Mouse (Mus musculus) monocyte, adult 2 months (primary cell): ENCODE results near the gene Akap9.
"Not testable (repeated sequence)": the region's sequence is repeated elsewhere in the genome, so short reads cannot be mapped to it uniquely, and the experiment has no call there.

Experiments
- DNase-seq, 2 experiments: peaks; one replicate each; pipeline ENCODE4 v3.0.0; 2022; ENCODE audit warnings: low spot score in 2 of 2, low read depth in 1 of 2

The Akap9 gene

DNA sequence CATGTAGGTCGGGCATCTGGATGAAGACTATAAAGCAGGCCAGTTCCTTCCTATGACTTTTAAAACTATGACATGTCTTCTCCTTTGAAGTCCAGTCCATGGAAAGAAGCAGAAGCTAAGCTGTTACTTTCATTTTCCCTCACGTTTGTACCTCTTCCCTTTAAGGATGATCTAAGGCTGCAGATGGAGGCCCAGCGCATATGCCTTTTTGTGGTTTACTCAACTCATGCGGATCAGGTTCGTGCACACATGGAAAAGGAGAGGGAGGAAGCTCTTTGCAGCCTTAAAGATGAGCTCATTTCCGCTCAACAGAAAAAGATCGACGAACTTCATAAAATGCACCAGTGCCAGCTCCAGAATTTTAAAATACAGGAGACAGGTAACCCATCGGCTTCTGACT lies 40.6 kb downstream of the Akap9 start:
- no peak for DNase-seq

DNA sequence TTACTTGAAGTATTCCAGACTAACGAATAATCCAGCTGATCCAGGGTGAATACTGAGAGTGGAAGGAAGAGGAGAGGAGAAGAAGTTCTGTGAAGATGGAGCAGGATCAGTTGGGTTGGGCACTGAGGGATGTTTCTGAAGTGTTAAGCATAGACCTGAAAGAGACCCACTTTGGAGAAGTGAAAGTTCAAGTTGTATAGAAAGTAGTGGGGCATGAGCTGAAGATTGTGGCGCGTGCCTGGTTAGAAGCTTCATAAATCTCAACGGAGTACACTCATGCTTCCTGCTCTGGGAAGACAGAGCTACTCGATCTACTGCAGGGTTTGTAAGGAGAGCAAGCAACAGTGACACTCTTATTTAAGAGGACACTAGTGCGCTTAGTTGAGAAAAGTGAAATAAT lies 41.3 kb downstream of the Akap9 start:
- no peak for DNase-seq

GRCm38 (mm10) chr5:3970936-3971335 lies 43.1 kb downstream of the Akap9 start:
- DNase-seq, result no peak

DNA sequence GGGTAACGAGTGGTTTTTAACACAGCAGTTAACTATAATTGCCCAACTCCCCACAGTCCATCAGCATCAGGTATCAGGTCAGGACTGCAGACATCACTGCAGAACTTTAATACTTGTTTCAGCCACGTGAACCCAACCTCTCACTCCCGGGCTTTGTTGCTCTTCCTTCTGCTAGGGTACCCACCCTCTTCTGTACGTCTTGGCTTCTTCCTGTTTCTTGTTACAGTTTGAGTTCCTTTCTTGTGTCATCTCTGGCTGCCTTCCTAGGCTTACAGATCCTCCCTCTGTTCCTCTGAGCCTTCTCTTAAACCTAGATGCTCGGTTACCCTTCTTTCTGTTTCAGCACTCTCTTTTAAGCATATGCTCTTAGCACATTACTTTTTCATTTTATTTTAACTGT lies 45.9 kb downstream of the Akap9 start:
- no peak for DNase-seq

DNA sequence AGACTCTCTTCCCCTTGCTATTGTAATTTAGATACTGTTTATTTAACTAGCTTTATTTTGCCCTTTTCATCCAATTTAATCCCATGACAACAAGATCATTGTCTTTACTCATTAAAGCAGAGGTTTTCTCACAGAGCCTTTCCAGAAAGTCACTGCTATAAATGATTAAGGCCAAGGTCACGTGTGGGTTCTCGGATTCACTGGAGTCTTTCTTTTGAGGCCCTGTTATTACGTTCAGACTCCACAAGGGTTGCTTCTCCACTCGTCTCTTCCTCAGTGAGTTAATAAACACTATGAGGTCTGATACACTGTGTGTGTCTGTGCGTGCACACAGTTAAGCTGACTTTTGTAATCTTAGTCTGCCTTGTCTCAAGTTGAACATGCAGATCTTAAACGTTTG lies 47.0 kb downstream of the Akap9 start:
- no peak for DNase-seq

DNA sequence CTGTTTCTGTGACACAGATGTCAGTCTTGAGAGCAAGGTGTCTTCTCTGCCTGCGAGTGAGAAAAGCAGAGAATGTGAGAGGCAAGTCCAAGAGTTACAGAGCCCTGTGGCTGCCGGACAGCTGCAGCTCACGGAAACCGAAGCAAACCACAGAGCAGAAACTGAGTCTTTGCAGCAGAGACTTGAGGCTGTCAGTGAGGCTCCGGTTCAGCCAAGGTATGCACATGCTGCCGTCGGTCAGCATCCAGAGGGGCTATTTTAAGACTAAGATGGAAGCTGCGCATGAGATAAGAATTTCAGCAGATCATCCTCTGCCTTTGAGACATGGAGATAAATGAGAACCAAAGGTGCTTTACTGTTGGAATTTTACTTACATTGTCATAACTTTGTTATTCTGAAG lies 48.3 kb downstream of the Akap9 start:
- DNase-seq, result no peak

- DNase-seq, result no peak
These were observed 50.0 kb downstream of the Akap9 start for GRCm38 (mm10) chr5:3977904-3978303.

GRCm38 (mm10) chr5:3989608-3990007 lies 61.8 kb downstream of the Akap9 start:
- DNase-seq, result no peak

DNA sequence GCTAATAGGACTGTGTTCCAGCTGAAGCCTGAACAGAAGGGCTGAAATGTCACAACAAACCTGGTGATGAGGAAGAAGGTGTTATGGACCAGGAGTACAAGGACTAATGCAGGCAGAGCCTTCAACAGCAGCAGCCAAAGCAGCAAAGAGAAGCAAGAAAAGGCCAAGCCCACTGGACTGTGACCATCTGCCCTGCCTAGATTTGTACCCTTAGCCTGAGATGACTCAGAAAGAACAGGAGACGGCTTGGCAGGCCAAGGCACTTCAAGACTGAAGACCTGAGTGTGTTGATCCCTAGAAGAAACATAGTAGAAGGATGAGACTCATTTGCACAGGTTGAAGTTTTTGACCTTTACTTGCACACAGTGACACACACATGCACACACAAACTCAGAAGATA lies 62.6 kb downstream of the Akap9 start:
- no peak for DNase-seq

DNA sequence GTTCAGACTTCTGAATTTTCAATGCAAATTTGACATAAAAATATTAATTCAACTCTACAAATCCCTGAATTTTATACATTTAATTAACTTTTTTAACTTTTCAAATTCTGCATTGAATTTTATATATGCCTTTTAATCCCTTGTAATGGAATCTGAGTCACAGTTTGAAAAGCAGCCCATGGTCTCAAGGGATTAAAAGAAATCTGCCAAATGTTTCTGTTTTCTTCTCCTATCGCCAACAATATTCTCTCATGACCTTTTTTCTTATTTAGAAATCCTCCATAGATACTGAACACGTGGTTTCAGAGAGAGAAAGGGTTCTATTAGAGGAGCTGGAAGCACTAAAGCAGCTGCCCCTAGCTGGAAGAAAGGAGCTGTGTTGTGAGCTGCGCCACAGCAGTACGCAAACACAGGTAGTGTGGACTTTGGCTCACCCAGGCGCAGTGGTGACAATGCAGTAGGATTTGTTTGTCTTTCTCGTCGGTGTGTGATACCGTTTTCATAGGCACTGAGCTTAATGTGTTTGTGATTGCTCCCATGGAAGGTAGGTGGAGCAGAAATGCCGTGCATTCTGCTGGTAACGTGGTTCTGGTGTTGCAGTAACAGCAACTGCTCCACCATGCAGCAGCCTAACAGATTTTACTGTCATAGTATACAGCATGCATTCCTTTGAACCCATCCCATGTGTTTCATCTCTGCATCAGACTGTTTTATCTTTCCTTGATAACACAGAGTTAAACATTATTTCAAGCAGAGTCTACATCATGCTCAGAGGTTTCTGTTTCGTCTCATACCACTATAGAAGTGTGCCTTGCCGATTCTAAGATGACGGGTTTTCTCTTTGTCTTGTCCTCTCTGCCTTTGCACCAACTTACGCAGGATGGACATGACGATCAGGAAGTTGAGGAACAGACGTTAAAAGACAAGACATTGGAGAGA lies 76.9 kb downstream of the Akap9 start:
- no peak for DNase-seq

DNA sequence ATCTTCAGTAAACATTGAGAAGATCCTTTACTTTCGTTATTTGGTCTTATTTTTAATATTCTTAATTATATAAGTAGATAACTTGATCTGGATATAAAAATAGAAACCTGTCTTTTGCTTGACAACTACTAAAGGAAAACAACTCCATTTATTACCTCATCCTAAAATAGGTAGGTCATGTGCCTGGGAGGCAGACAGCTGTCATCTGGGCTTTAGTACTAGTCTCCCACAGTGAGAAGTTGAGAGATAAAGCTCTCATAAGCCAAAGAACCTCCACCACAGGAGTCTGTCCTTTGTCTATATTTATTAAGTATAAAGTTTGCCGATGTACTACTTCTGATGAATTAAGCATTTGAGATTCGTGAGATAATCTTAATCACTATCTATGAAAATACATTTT lies 78.8 kb downstream of the Akap9 start:
- DNase-seq, result no peak

DNA sequence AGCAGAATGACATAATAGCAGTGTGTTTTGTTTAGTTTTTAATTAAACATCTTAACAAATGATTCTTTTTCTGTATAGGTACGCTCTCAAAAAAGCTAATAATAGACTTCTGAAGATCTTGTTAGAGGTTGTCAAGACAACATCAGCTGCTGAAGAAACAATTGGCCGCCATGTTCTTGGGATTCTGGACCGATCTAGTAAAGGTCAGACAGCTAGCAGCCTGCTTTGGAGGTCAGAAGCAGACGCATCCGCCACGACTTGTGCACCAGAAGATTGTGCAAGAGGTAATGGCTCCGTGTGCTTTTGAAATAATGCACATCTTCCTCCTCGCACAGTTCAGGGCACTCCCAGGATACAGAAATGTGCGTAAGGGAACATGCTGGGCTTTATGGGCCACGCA lies 80.4 kb downstream of the Akap9 start:
- DNase-seq, result no peak

- DNase-seq, result no peak
These were observed 81.7 kb downstream of the Akap9 start for GRCm38 (mm10) chr5:4009540-4009939.

GRCm38 (mm10) chr5:4017646-4018045 lies 89.8 kb downstream of the Akap9 start:
- DNase-seq, result not testable (repeated sequence)

DNA sequence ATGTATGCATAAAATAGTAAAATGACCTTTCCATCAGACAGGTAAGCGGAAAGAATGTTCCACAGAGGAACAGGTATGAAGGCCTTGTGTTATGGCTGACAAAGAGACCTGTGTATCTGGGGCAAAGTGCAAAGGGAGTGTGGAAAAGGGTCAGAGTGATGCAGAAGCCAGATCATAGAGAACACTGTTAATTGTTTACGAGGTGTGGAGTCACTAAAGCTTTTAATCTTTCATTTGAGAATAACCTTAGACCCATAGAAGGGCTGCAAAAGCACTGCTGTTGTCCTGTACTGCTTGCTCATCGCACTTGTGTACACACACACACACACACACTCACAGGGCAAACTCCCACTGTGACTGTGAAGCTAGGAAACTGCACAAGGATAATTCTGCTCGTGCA lies 91.5 kb downstream of the Akap9 start:
- no peak for DNase-seq

DNA sequence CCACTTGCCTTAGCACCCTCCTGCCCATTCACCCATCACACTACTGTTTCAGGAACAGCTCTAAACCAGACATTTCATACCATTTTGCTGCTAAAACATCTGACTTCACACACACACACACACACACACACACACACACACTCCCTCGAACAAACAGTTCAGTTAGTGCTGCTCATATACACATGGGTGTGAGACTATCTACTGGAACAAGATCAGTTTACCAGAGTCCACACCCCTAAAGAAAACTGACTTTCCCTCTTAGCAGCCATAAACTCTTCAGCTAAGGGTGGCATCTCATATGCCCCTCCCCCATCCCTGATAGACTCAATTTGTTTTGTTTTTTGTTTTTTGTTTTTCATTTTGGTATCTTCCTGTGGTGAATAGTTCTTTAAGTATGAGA lies 92.2 kb downstream of the Akap9 start:
- DNase-seq, result no peak

GRCm38 (mm10) chr5:4023186-4023585 lies 95.3 kb downstream of the Akap9 start:
- no peak for DNase-seq

GRCm38 (mm10) chr5:4023742-4024681 lies 96.2 kb downstream of the Akap9 start:
- no peak for DNase-seq

DNA sequence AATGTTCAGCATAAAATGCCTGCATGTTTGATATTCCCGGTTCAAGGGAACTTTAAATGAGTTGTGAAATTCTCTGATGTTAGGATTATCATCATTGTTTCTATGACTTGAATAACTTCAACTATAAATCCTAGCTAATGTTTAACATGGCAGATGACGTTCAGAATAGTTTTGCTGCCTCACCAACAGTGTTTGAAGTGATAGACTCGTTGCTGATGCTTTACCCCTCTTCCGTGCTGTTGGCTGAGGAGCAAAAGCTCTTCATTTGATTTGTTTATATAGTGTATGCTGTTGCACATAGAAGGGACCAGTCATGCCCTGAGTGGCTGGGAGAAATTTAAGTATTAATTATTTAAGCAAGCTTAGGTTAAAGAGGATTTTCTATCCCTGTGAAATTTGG lies 96.9 kb downstream of the Akap9 start:
- DNase-seq, result no peak

- not testable (repeated sequence) for DNase-seq
These were observed 98.5 kb downstream of the Akap9 start for GRCm38 (mm10) chr5:4026336-4026735.

DNA sequence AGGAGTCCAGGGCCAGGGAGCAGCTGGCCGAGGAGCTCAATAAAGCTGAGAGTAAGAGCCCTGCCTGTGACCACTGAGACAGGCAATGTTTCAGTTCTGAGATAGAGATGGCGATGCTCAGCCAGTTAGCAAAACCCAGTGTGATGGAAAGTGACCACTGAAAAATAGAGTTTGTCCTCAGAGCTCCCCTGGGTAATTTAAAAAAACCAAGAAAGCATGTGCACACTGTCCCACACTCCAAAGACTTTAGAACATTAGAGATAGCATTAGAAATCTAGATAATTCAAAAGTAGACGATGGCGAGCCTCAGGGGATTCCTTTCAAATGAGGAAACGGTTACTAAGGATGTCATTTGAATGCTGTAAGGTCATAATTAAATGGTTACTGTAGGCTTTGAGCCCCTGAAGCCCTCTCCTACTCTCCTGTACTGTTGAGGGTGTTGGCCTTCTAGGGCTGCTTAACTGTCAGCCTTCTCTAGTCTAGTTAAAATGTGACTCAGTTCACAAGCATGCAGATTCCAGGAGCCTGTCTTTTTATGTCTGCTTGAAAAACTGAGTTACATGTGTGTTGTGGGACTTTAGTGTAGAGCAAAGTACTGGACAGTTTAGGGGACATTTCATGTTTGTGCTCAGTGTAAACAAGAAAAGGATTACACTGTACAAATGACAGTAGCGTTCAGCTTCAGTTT lies 100.8 kb downstream of the Akap9 start:
- DNase-seq, result no peak
